Mouse (Mus musculus) cerebellum, postnatal 14 days (tissue): ENCODE data around the gene Atrip.

ENCODE experiments used
- DNase-seq, 2 experiments: peaks; one replicate each; pipeline ENCODE4 v3.0.0; 2021; ENCODE audit warnings: mixed read lengths in 2 of 2

Gene Atrip

GRCm38 (mm10) chr9:109057543-109057942 lies 16.4 kb downstream of the Atrip start:
- peak in 1 of 2 experiments; percentile 2 for DNase-seq

- peak in 1 of 2 experiments; percentile 4 for DNase-seq
Observed at GRCm38 (mm10) chr9:109056916-109057315, 17.0 kb downstream of the Atrip start.

GRCm38 (mm10) chr9:109056081-109056690 lies 17.7 kb downstream of the Atrip start:
- DNase-seq = peak in 1 of 2 experiments; percentile 6

DNA sequence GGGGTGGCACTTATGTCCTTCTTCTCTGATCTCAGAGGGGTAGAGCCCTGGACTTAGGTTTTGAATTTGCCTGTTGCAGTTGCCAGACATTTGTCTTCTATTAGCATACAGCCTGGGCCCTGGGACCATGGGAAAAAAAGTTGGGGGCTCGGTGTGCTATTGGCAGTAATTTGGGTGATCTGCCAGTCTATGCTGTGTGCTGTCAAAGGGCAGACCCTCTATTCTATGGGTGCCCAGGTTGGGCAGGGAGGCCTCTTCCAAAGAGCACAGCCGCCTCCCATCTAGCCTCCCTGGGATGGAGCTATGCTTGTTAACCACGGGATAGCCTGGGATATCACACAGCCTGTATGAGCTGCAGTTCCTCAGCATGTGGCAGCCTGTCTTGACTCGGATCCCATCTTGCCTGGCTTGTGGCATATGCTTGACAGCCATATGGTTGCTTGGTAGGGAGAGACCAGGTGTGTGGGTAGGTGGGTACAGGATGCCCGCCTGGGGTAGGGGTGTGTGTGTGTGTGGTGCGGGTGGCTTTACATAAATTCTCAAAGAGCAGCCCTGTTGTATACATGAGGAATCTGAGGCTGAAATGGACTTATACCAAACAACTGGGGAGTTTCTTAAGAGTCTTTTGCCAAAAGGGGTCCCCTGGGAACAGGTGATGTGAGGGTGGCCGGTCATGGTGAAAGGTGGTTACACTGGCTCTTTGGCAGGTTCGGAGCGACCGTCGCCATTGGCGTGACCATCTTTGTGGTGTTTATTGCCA lies 18.5 kb downstream of the Atrip start:
- DNase-seq = peak in 1 of 2 experiments; percentile 12

DNA sequence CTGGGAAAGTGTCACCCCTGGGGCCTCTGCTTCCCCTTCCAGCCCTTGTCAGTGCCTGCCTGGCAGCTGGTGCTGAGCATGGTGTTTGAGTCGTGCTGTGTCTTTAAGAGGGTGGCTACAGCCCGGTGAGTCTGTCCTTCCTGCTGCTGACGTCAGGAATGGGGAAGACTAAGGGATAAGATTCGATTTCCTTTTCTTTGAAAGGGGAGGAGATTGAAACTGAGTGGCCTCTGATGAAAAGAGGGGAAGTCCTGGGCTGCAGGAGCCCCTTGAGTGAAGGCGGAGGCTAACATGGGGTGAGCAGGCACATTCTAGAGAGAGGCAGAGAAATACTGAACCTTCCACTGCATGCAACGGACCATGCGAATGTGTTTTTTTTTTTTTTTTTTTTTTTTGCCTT lies 19.2 kb downstream of the Atrip start:
- DNase-seq = peak; percentile 41 to 60

DNA sequence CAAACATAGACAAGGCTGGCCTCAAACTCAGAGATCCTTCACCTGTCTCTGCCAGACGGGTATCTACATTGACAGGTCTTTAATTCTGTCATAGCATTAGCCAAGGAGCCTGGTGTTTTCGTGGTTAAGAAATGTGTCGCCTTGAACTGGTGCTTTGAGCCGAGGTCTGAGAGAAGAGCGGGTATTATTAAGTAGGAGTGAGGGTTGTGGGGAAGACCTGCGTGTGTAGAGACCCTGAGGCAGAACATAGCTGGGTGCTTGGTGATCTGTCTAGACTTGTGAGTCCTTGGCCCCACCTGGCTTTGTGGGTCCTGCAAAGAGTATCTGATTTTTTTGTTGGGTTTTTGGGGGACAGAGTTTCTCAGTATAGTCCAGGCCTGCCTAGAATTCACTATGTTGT lies 20.1 kb downstream of the Atrip start:
- DNase-seq = peak in 1 of 2 experiments; percentile 1

GRCm38 (mm10) chr9:109053366-109053765 lies 20.6 kb downstream of the Atrip start:
- DNase-seq = peak in 1 of 2 experiments; percentile 0

- peak in 1 of 2 experiments; percentile 2 for DNase-seq
Observed at GRCm38 (mm10) chr9:109052490-109053260, 21.2 kb downstream of the Atrip start.

- DNase-seq = peak in 1 of 2 experiments; percentile 0
Observed at GRCm38 (mm10) chr9:109051651-109052489, 22.1 kb downstream of the Atrip start.

DNA sequence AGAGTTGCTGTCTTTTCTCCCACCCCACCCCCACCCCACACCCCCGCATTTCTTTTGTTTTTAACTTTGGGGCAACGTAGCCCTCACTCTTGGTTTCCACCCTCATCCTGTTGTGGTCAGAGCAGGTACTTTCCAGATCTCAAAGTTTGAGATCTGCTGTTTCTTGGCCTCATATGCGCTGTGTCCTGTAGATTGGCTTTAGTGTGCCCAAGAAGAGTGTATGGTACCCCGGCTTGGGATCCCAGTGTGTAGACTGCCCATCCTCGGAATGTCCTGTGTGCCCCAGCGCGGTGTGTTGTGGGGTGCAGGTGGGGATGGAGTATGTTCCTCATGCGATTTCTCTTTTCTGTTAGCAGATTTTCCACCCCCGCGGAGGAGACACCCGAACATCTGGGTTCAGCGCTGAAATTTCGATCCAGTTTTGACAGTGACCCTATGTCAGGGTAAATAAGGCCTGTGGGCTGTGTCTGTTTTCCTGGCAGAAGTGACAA lies 22.9 kb downstream of the Atrip start:
- DNase-seq = peak in 1 of 2 experiments; percentile 0

DNA sequence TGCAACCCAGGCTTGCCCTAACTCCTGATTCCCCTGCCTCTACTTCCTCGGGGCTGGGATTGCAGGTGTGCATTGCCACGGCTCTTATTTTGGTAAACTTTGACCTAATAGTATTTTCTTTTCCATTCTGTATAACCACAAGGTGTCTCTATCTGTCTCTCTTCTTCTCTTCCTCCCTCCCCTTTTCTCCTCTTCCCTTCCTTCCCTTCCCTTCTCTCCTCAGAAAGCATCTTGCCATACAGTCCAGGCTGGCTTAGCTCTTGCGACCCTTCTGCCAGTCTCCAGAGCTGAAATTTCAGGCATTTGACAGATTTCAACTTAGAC lies 23.3 kb downstream of the Atrip start:
- no peak for DNase-seq

- DNase-seq = no peak
Observed at GRCm38 (mm10) chr9:109049996-109050673, 23.8 kb downstream of the Atrip start.

- DNase-seq = no peak
Observed at GRCm38 (mm10) chr9:109049316-109049715, 24.6 kb downstream of the Atrip start.

- peak; percentile 40 to 58 for DNase-seq
Observed at GRCm38 (mm10) chr9:109046306-109046705, 27.6 kb downstream of the Atrip start.

DNA sequence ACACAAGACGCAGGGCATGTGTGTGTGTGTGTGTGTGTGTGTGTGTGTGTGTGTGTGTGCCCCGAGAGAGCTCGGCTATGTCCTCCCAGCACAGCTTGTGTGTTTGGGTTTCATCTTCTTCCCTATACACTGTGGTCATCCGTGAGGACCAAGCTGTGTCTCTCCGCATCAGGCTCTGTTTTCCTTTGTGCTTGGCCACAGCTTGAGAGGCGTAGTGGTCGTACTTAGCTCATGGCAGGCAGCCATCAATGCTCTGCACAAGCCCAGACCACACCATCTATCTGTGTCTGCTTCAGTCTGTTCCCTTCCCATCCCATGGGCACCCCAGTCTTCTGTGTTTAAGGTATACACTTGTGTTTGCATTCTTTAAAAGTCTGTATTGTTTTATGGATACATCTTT lies 32.6 kb downstream of the Atrip start:
- peak in 1 of 2 experiments; percentile 30 for DNase-seq

GRCm38 (mm10) chr9:109040906-109041305 lies 33.0 kb downstream of the Atrip start:
- DNase-seq = no peak

GRCm38 (mm10) chr9:109040216-109040615 lies 33.7 kb downstream of the Atrip start:
- peak in 1 of 2 experiments; percentile 26 for DNase-seq

DNA sequence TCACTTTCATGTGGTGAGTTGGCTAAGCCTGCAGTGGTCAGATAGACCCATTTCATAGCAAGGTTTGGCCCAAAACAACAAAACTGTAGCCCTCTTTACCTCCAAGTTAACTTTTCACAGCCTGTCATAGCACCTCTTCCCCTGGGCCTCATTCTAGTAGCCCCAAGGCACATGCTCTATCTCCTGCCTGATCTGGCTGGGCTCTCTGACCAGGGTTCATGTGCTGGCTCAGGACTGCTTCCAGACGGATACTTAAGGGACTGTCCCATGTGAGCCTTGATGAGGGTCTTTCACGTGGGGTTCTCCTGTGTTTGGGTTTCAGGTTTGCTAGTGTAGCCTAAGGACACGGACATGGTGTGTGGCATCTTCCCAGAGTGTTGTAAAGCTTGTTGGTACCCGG lies 34.2 kb downstream of the Atrip start:
- DNase-seq = no peak

- DNase-seq = peak; percentile 70 to 71
Observed at GRCm38 (mm10) chr9:109038901-109039364, 35.0 kb downstream of the Atrip start.

GRCm38 (mm10) chr9:109038086-109038895 lies 35.6 kb downstream of the Atrip start, which contains the start of gene Shisa5:
Shisa5 (plus strand) TSS chr9:109038565.
- DNase-seq = peak; percentile 53 to 68

DNA sequence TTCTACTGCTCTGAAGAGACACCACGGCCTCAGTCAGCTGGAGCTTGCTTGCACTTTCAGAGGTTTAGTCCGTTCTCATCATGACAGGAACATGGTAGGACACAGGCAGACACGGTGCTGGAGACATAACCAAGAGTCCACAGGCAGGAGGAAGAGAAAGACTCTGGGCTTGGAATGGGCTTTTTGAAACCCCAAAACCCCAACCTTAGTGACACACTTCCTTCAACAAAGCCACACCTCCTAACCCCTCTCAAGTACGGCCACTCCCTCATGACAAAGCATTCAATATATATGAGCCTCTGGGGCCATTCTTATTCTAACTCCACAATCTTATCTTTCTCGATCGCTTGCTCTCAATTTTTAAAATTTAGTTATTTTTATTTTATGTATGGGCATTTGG lies 41.5 kb downstream of the Atrip start:
- no peak for DNase-seq
